ENCODE assay signal across 24 mouse cellular contexts in genomic region chr13:69588263-69588662, GRCm38 (mm10). TPM values are rescaled to one million over a fixed set of nuclear protein-coding genes. Genes with fewer than 3 reads are reported as not detected.
DNase-seq lines count a peak whose midpoint lies in the region; ATAC-seq and TF ChIP-seq lines count a peak whose summit lies in the region.
"Had no signal": no experiment of that assay in that cellular context is flagged by ENCODE, and none has a peak within 500 bp of the region (broad histone marks: within the 10 kb centered on the region; RNA-seq: fewer than 3 reads in every experiment).

No protein-coding gene starts in this region.

- peaks cover 20 to 28% of the 10 kb centered on the region in 2 experiments for H3K4me1 ChIP-seq in heart, embryonic 14.5 days (ENCODE audit: control insufficient read depth in 2 of 2, insufficient read depth in 2 of 2, low read length in 2 of 2)
- H3K4me1 ChIP-seq in liver, postnatal 0 days (ENCODE audit: insufficient read depth), result 0 out of 2 replicates have a peak, but pooled peaks cover 2% of the 10 kb centered on the region
- no peaks in the 10 kb centered on the region for H3K4me1 ChIP-seq in liver, embryonic 11.5 days (replicated peaks; ENCODE audit: control insufficient read depth, insufficient read depth, low read length)
- H3K4me1 ChIP-seq in lung, postnatal 0 days (ENCODE audit: insufficient read depth, low read depth, low read length), result no peaks in the 10 kb centered on the region
- H3K4me1 ChIP-seq: embryonic facial prominence, embryonic 13.5 days; forebrain, embryonic 13.5 days; forebrain, embryonic 15.5 days had no signal

- WGBS in heart, embryonic 14.5 days, result 31% methylated on average over 6 of the region's 6 CpGs
- 64% methylated on average over 6 of the region's 6 CpGs for WGBS in liver, postnatal 0 days (ENCODE audit: insufficient replicate concordance)
- WGBS in liver, embryonic 11.5 days, result 63% methylated on average over 6 of the region's 6 CpGs
- 45% methylated on average over 6 of the region's 6 CpGs for WGBS in lung, postnatal 0 days

- no peak for TF ChIP-seq CTCF in liver, postnatal 0 days (IDR thresholded peaks at IDR 0.05; ENCODE audit: low read depth)
- no peak for TF ChIP-seq CTCF in lung, postnatal 0 days (IDR thresholded peaks at IDR 0.05)

- DNase-seq in heart, postnatal 4 days, result no peak
- DNase-seq in liver, postnatal 0 days, result no peak
- DNase-seq in liver, embryonic 11.5 days (ENCODE audit: low spot score), result no peak
- DNase-seq in Muller cell, postnatal 12 days (ENCODE audit: inconsistent ontology term), result peak; percentile 25
- DNase-seq in yolk sac, embryonic 10.5 days (ENCODE audit: low spot score), result peak; percentile 12
- no peak for DNase-seq in urinary bladder, adult 18-20 months (ENCODE audit: low spot score in 2 of 2)
- DNase-seq in lung, postnatal 0 days (ENCODE audit: low spot score), result no peak
- DNase-seq: adrenal gland, adult 8-10 months; adrenal gland, postnatal 14 days; adrenal gland, postnatal 36 days; cerebellum, adult 11-12 months; cerebellum, adult 2 months; cerebellum, adult 9-10 months; cerebellum, postnatal 10 days; cerebellum, postnatal 25 days had no signal

- peak overlapping the region; percentile 16; the same call in 1 of the 2 replicates for H3K9ac ChIP-seq in heart, embryonic 14.5 days (ENCODE audit: low read length)
- no peak overlapping the region for H3K9ac ChIP-seq in liver, postnatal 0 days (replicated peaks)
- H3K9ac ChIP-seq in liver, embryonic 11.5 days (ENCODE audit: low read depth, low read length), result no peak overlapping the region
- H3K9ac ChIP-seq in lung, postnatal 0 days (replicated peaks; ENCODE audit: low read depth), result no peak overlapping the region
- H3K9ac ChIP-seq: embryonic facial prominence, embryonic 13.5 days; embryonic facial prominence, embryonic 15.5 days; forebrain, embryonic 13.5 days; forebrain, embryonic 15.5 days had no signal

- no peaks in the 10 kb centered on the region for H3K36me3 ChIP-seq in heart, embryonic 14.5 days (ENCODE audit: control insufficient read depth, insufficient read depth, low read length)
- no peaks in the 10 kb centered on the region for H3K36me3 ChIP-seq in liver, postnatal 0 days (replicated peaks; ENCODE audit: insufficient read depth, low read length)
- H3K36me3 ChIP-seq in liver, embryonic 11.5 days (ENCODE audit: control insufficient read depth, insufficient read depth, low read length), result no peaks in the 10 kb centered on the region
- no peaks in the 10 kb centered on the region for H3K36me3 ChIP-seq in lung, postnatal 0 days (ENCODE audit: insufficient read depth, low read length)
- H3K36me3 ChIP-seq: embryonic facial prominence, embryonic 15.5 days; forebrain, embryonic 10.5 days; forebrain, embryonic 15.5 days had no signal

- no peak overlapping the region for H3K27ac ChIP-seq in heart, embryonic 14.5 days (replicated peaks in 1 of 2; ENCODE audit: control insufficient read depth in 1 of 2, insufficient read depth in 1 of 2, low read depth in 2 of 2, low read length in 2 of 2)
- no peak overlapping the region for H3K27ac ChIP-seq in liver, postnatal 0 days (ENCODE audit: low read depth)
- no peak overlapping the region for H3K27ac ChIP-seq in liver, embryonic 11.5 days (ENCODE audit: low read depth, low read length)
- no peak overlapping the region for H3K27ac ChIP-seq in lung, postnatal 0 days (ENCODE audit: low read length)
- H3K27ac ChIP-seq: embryonic facial prominence, embryonic 13.5 days; embryonic facial prominence, embryonic 15.5 days; forebrain, embryonic 10.5 days; forebrain, embryonic 13.5 days; forebrain, embryonic 15.5 days had no signal

- no peak for ATAC-seq in heart, embryonic 14.5 days (ENCODE audit: insufficient number of reproducible peaks, insufficient read depth, low FRiP score, low read depth)
- peak; percentile 70 for ATAC-seq in liver, postnatal 0 days
- no peak for ATAC-seq in liver, embryonic 11.5 days (replicated peaks; ENCODE audit: low FRiP score)
- no peak for ATAC-seq in lung, postnatal 0 days
- ATAC-seq: activated CD4-positive, CD25-positive, alpha-beta regulatory T cell, adult 4 months; forebrain, embryonic 13.5 days; forebrain, embryonic 15.5 days; Patski had no signal

- no peaks in the 10 kb centered on the region for H3K27me3 ChIP-seq in heart, embryonic 14.5 days (ENCODE audit: control insufficient read depth, insufficient read depth, low read length)
- H3K27me3 ChIP-seq in liver, postnatal 0 days (ENCODE audit: insufficient read depth, low read length), result no peaks in the 10 kb centered on the region
- no peaks in the 10 kb centered on the region for H3K27me3 ChIP-seq in liver, embryonic 11.5 days (replicated peaks; ENCODE audit: control insufficient read depth, insufficient read depth, low read length)
- H3K27me3 ChIP-seq in lung, postnatal 0 days (replicated peaks; ENCODE audit: insufficient read depth, low read length), result no peaks in the 10 kb centered on the region
- H3K27me3 ChIP-seq: embryonic facial prominence, embryonic 13.5 days; embryonic facial prominence, embryonic 15.5 days; forebrain, embryonic 13.5 days; forebrain, embryonic 15.5 days; Patski had no signal

- H3K4me2 ChIP-seq in heart, embryonic 14.5 days (ENCODE audit: low read length), result no peak overlapping the region
- H3K4me2 ChIP-seq in liver, postnatal 0 days (ENCODE audit: low read depth, low read length), result no peak overlapping the region
- H3K4me2 ChIP-seq in liver, embryonic 11.5 days, result no peak overlapping the region
- H3K4me2 ChIP-seq in lung, postnatal 0 days (replicated peaks; ENCODE audit: low read depth, low read length), result no peak overlapping the region
- H3K4me2 ChIP-seq: embryonic facial prominence, embryonic 13.5 days; embryonic facial prominence, embryonic 15.5 days; forebrain, embryonic 13.5 days; forebrain, embryonic 15.5 days had no signal

- H3K9me3 ChIP-seq in heart, embryonic 14.5 days (ENCODE audit: control insufficient read depth, low read length), result no peaks in the 10 kb centered on the region
- H3K9me3 ChIP-seq in liver, postnatal 0 days (ENCODE audit: low read length), result no peaks in the 10 kb centered on the region
- no peaks in the 10 kb centered on the region for H3K9me3 ChIP-seq in liver, embryonic 11.5 days (ENCODE audit: control insufficient read depth, low read length)
- no peaks in the 10 kb centered on the region for H3K9me3 ChIP-seq in lung, postnatal 0 days (ENCODE audit: low read length)
- H3K9me3 ChIP-seq: embryonic facial prominence, embryonic 13.5 days; embryonic facial prominence, embryonic 15.5 days; forebrain, embryonic 10.5 days; forebrain, embryonic 13.5 days; forebrain, embryonic 15.5 days had no signal

- no peak for TF ChIP-seq EP300 in liver, postnatal 0 days (IDR thresholded peaks at IDR 0.05; ENCODE audit: low read depth)
- no peak for TF ChIP-seq EP300 in lung, postnatal 0 days (IDR thresholded peaks at IDR 0.05)

- no peak overlapping the region for H3K4me3 ChIP-seq in heart, embryonic 14.5 days (ENCODE audit: control insufficient read depth in 1 of 2, insufficient read depth in 1 of 2, low read depth in 1 of 2, low read length in 2 of 2)
- no peak overlapping the region for H3K4me3 ChIP-seq in liver, postnatal 0 days (ENCODE audit: low read depth, low read length)
- no peak overlapping the region for H3K4me3 ChIP-seq in liver, embryonic 11.5 days (ENCODE audit: low read depth, low read length)
- no peak overlapping the region for H3K4me3 ChIP-seq in lung, postnatal 0 days (ENCODE audit: low read depth, low read length)
- H3K4me3 ChIP-seq: embryonic facial prominence, embryonic 13.5 days; embryonic facial prominence, embryonic 15.5 days; erythroblast, embryonic 14.5 days; forebrain, embryonic 10.5 days; forebrain, embryonic 13.5 days; forebrain, embryonic 15.5 days had no signal

RNA-seq across cellular contexts. Expression of gene Srd5a1, which starts 23.0 kb away (rescaled TPM):
- polyA plus RNA-seq in heart, embryonic 14.5 days (2014; fragmentation: Nextera tagmentation; extraction: Ambion mirVana), result 6.5 and 8.7 TPM in 2 replicates
- total RNA-seq in heart, postnatal 4 days (2021), result 1 to 10 TPM; 2.4 to 2.7 TPM
- 4.7 and 5.2 TPM in 2 replicates for polyA plus RNA-seq in liver, postnatal 0 days (2015; fragmentation: Nextera tagmentation; extraction: Ambion mirVana)
- polyA plus RNA-seq in liver, embryonic 11.5 days (2014; fragmentation: Nextera tagmentation; extraction: Ambion mirVana), result 9.9 and 10.3 TPM in 2 replicates
- 5.0 and 7.4 TPM in 2 replicates for polyA plus RNA-seq in lung, postnatal 0 days (2015; fragmentation: Nextera tagmentation; extraction: Ambion mirVana)

RNA-seq across cellular contexts. Expression of gene Tent4a, which starts 53.8 kb away (rescaled TPM):
- 5.5 and 5.6 TPM in 2 replicates for polyA plus RNA-seq in heart, embryonic 14.5 days (2014; fragmentation: Nextera tagmentation; extraction: Ambion mirVana)
- total RNA-seq in heart, postnatal 4 days (2021), result 10 to 100 TPM; 23.1 to 25.0 TPM
- 1.9 and 2.4 TPM in 2 replicates for polyA plus RNA-seq in liver, postnatal 0 days (2015; fragmentation: Nextera tagmentation; extraction: Ambion mirVana)
- polyA plus RNA-seq in liver, embryonic 11.5 days (2014; fragmentation: Nextera tagmentation; extraction: Ambion mirVana), result 5.3 and 6.2 TPM in 2 replicates
- polyA plus RNA-seq in lung, postnatal 0 days (2015; fragmentation: Nextera tagmentation; extraction: Ambion mirVana), result 3.1 TPM in 2 replicates

RNA-seq across cellular contexts. Expression of gene Nsun2, which starts 54.7 kb away (rescaled TPM):
- 61.3 and 64.2 TPM in 2 replicates for polyA plus RNA-seq in heart, embryonic 14.5 days (2014; fragmentation: Nextera tagmentation; extraction: Ambion mirVana)
- total RNA-seq in heart, postnatal 4 days (2021), result 10 to 100 TPM; 48.9 to 50.9 TPM
- 46.0 and 47.5 TPM in 2 replicates for polyA plus RNA-seq in liver, postnatal 0 days (2015; fragmentation: Nextera tagmentation; extraction: Ambion mirVana)
- 278 and 320 TPM in 2 replicates for polyA plus RNA-seq in liver, embryonic 11.5 days (2014; fragmentation: Nextera tagmentation; extraction: Ambion mirVana)
- 34.7 and 38.1 TPM in 2 replicates for polyA plus RNA-seq in lung, postnatal 0 days (2015; fragmentation: Nextera tagmentation; extraction: Ambion mirVana)

Comparison
In these comparisons a context has a peak if more than half of its experiments do, and no peak if none do; other contexts are left out.
1. DNase-seq: peak in Muller cell, postnatal 12 days (single experiment) and yolk sac, embryonic 10.5 days (single experiment); none in heart, postnatal 4 days (single experiment), liver, postnatal 0 days (single experiment), liver, embryonic 11.5 days (single experiment), urinary bladder, adult 18-20 months (0 of 2) and lung, postnatal 0 days (single experiment).